18 mouse cellular contexts compared by ENCODE assay signal in the genomic region with DNA sequence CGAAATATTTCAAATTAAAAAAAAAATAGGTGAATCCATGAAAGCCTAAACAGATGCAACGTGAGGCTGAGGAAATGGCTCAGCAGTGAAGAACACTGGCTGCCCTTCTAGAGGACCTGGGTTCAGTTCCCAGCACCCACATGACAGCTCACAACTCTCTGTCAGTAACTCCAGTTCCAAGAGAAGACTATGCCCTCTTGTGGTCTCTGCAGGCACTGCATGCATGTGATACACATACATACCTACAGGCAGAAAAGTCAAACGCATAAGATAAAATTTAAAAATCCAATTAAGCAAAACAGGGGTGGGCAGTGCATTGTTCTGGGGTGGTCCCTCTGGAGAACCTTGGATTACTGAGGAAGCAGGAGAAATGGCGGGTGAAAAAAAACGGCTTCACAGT.
DNase-seq lines count a peak whose midpoint lies in the region; ATAC-seq and TF ChIP-seq lines count a peak whose summit lies in the region.
"Had no signal": no experiment of that assay in that cellular context is flagged by ENCODE, and none has a peak within 500 bp of the region (broad histone marks: within the 10 kb centered on the region; RNA-seq: fewer than 3 reads in every experiment).

No protein-coding gene starts in this region.

- H3K9ac ChIP-seq in lung, embryonic 14.5 days = no peak overlapping the region
- no peak overlapping the region for H3K9ac ChIP-seq in MEL (ENCODE audit: control insufficient read depth, low read depth, low read length, poor library complexity, severe bottlenecking)
- H3K9ac ChIP-seq in stomach, postnatal 0 days (ENCODE audit: low read length) = no peak overlapping the region
- H3K9ac ChIP-seq: forebrain, embryonic 15.5 days; hindbrain, embryonic 15.5 days; limb, embryonic 15.5 days had no signal

- 93% methylated on average over 5 of the region's 5 CpGs for WGBS in lung, embryonic 14.5 days
- WGBS in stomach, postnatal 0 days = 94% methylated on average over 5 of the region's 5 CpGs

- no peak overlapping the region for H3K27ac ChIP-seq in lung, embryonic 14.5 days (ENCODE audit: low read depth)
- no peak overlapping the region for H3K27ac ChIP-seq in MEL (ENCODE audit: control insufficient read depth, low read depth, low read length)
- H3K27ac ChIP-seq in stomach, postnatal 0 days (replicated peaks) = no peak overlapping the region
- H3K27ac ChIP-seq: embryonic facial prominence, embryonic 10.5 days; forebrain, embryonic 15.5 days; heart, embryonic 10.5 days; hindbrain, embryonic 15.5 days; limb, embryonic 15.5 days had no signal

- peak; percentile 26 to 47 for DNase-seq in cerebellum, postnatal 10 days
- no peak for DNase-seq in cerebellum, adult 18-20 months
- no peak for DNase-seq in lung, embryonic 14.5 days
- DNase-seq in lung, adult 18-20 months = no peak
- peak; percentile 41 for DNase-seq in MEL (ENCODE audit: low read depth, low spot score)
- no peak for DNase-seq in stomach, postnatal 0 days (ENCODE audit: low spot score)
- DNase-seq in right cerebral cortex, postnatal 10 days (ENCODE audit: low spot score in 2 of 2) = no peak
- DNase-seq in right cerebral cortex, postnatal 14 days = no peak
- DNase-seq: adrenal gland, adult 8-10 months; cerebellum, adult 9-10 months; kidney, postnatal 10 days; right cerebral cortex, adult 18-20 months had no signal

- no peak for ATAC-seq in lung, embryonic 14.5 days (ENCODE audit: insufficient read depth)
- no peak for ATAC-seq in stomach, postnatal 0 days (ENCODE audit: low FRiP score, low TSS enrichment)
- ATAC-seq: forebrain, embryonic 15.5 days had no signal

- H3K4me2 ChIP-seq in lung, embryonic 14.5 days = no peak overlapping the region
- no peak overlapping the region for H3K4me2 ChIP-seq in stomach, postnatal 0 days (replicated peaks; ENCODE audit: low read depth)
- H3K4me2 ChIP-seq: forebrain, embryonic 15.5 days; hindbrain, embryonic 15.5 days; limb, embryonic 15.5 days had no signal

- peak; percentile 51 for TF ChIP-seq CTCF in lung, embryonic 14.5 days (IDR thresholded peaks at IDR 0.05; ENCODE audit: low read depth)
- TF ChIP-seq CTCF in MEL (IDR thresholded peaks at IDR 0.05 in 2 of 3, conservative IDR thresholded peaks at IDR 0.05 in 1 of 3; ENCODE audit: control insufficient read depth in 1 of 3, insufficient read depth in 1 of 3, low read depth in 2 of 3, low read length in 3 of 3, poor library complexity in 1 of 3, severe bottlenecking in 1 of 3) = peak; percentile 30 to 61 (median 54)
- peak; percentile 59 for TF ChIP-seq CTCF in stomach, postnatal 0 days (IDR thresholded peaks at IDR 0.05; ENCODE audit: low read depth)

- TF ChIP-seq EP300 in MEL (IDR thresholded peaks at IDR 0.05; ENCODE audit: low read depth in 1 of 2, low read length in 2 of 2) = no peak
- TF ChIP-seq EP300 in stomach, postnatal 0 days (optimal IDR thresholded peaks at IDR 0.05) = no peak

- H3K4me1 ChIP-seq in lung, embryonic 14.5 days (ENCODE audit: insufficient read depth) = peaks cover 50% of the 10 kb centered on the region
- H3K4me1 ChIP-seq in MEL (ENCODE audit: control insufficient read depth in 1 of 2, insufficient read depth in 2 of 2, low read length in 2 of 2) = no peaks in the 10 kb centered on the region
- H3K4me1 ChIP-seq in stomach, postnatal 0 days (replicated peaks; ENCODE audit: control insufficient read depth, insufficient read depth) = peaks cover 23% of the 10 kb centered on the region

- no peaks in the 10 kb centered on the region for H3K27me3 ChIP-seq in lung, embryonic 14.5 days (ENCODE audit: insufficient read depth, low read length)
- H3K27me3 ChIP-seq in MEL (ENCODE audit: control insufficient read depth in 1 of 2, insufficient read depth in 2 of 2, low read length in 2 of 2) = peaks cover 2 to 4% of the 10 kb centered on the region in 2 experiments
- H3K27me3 ChIP-seq in stomach, postnatal 0 days (ENCODE audit: control insufficient read depth, insufficient read depth, low read length) = no peaks in the 10 kb centered on the region
- H3K27me3 ChIP-seq: forebrain, embryonic 15.5 days; hindbrain, embryonic 15.5 days; limb, embryonic 15.5 days had no signal

- H3K36me3 ChIP-seq in lung, embryonic 14.5 days (ENCODE audit: insufficient read depth) = peaks cover 19% of the 10 kb centered on the region; the same call in 1 of the 2 replicates
- no peaks in the 10 kb centered on the region for H3K36me3 ChIP-seq in MEL (ENCODE audit: control insufficient read depth in 1 of 2, insufficient read depth in 2 of 2, low read length in 2 of 2)
- peaks cover 3% of the 10 kb centered on the region; the same call in 1 of the 2 replicates for H3K36me3 ChIP-seq in stomach, postnatal 0 days (ENCODE audit: control insufficient read depth, insufficient read depth, low read length)
- H3K36me3 ChIP-seq: hindbrain, embryonic 15.5 days had no signal

- TF ChIP-seq POLR2A in MEL (IDR thresholded peaks at IDR 0.05; ENCODE audit: control insufficient read depth in 1 of 2, insufficient read depth in 1 of 2, low read depth in 1 of 2, low read length in 2 of 2, poor library complexity in 1 of 2) = no peak

- no peaks in the 10 kb centered on the region for H3K79me2 ChIP-seq in MEL (ENCODE audit: control insufficient read depth, insufficient read depth, low read length, poor library complexity)

- H3K4me3 ChIP-seq in lung, embryonic 14.5 days (ENCODE audit: low read depth, low read length) = no peak overlapping the region
- no peak overlapping the region for H3K4me3 ChIP-seq in MEL (ENCODE audit: control insufficient read depth in 1 of 2, insufficient read depth in 1 of 2, low read depth in 2 of 2, low read length in 2 of 2)
- no peak overlapping the region for H3K4me3 ChIP-seq in stomach, postnatal 0 days (ENCODE audit: low read depth, low read length)
- H3K4me3 ChIP-seq: embryonic facial prominence, embryonic 10.5 days; forebrain, embryonic 15.5 days; heart, embryonic 10.5 days; hindbrain, embryonic 15.5 days; limb, embryonic 15.5 days; megakaryocyte, embryonic 14.5 days had no signal

- peaks cover 7% of the 10 kb centered on the region; the same call in 1 of the 2 replicates for H3K9me3 ChIP-seq in lung, embryonic 14.5 days (ENCODE audit: low read depth, low read length)
- no peaks in the 10 kb centered on the region for H3K9me3 ChIP-seq in MEL (replicated peaks; ENCODE audit: insufficient read depth, low read length)
- 0 out of 2 replicates have a peak, but pooled peaks cover 3% of the 10 kb centered on the region for H3K9me3 ChIP-seq in stomach, postnatal 0 days (ENCODE audit: control insufficient read depth, low read length)
- H3K9me3 ChIP-seq: forebrain, embryonic 15.5 days; heart, embryonic 10.5 days; hindbrain, embryonic 15.5 days had no signal

- TF ChIP-seq RAD21 in MEL (IDR thresholded peaks at IDR 0.05; ENCODE audit: low read depth, low read length) = peak; percentile 44

TF ChIP-seq in MEL, 35 proteins besides CTCF, POLR2A, EP300 and RAD21:
- TF ChIP-seq SMC3 (IDR thresholded peaks at IDR 0.05; ENCODE audit: low read depth, low read length) (peak; percentile 60), MEF2A (IDR thresholded peaks at IDR 0.05; ENCODE audit: extremely low read depth, insufficient replicate concordance, low read depth, low read length, poor library complexity, severe bottlenecking) (no peak)

Comparison
In these comparisons a context has a peak if more than half of its experiments do, and no peak if none do; other contexts are left out.
1. DNase-seq: peak in cerebellum, postnatal 10 days (2 of 2) and MEL (single experiment); none in cerebellum, adult 18-20 months (0 of 2), lung, embryonic 14.5 days (single experiment), lung, adult 18-20 months (0 of 2), stomach, postnatal 0 days (single experiment), right cerebral cortex, postnatal 10 days (0 of 2) and right cerebral cortex, postnatal 14 days (single experiment).
2. Peak in every context shown above with its lines, with median percentiles within 50 percentile points of each other: CTCF ChIP-seq.